Mouse (Mus musculus) telencephalon, adult 2 months (tissue): ENCODE measurements around the gene Igf2.

Experiments used
- DNase-seq: peaks from one replicate; pipeline ENCODE4 v3.0.0-alpha.2; 2011; ENCODE audit warnings: low read depth, low spot score

The Igf2 gene

DNA sequence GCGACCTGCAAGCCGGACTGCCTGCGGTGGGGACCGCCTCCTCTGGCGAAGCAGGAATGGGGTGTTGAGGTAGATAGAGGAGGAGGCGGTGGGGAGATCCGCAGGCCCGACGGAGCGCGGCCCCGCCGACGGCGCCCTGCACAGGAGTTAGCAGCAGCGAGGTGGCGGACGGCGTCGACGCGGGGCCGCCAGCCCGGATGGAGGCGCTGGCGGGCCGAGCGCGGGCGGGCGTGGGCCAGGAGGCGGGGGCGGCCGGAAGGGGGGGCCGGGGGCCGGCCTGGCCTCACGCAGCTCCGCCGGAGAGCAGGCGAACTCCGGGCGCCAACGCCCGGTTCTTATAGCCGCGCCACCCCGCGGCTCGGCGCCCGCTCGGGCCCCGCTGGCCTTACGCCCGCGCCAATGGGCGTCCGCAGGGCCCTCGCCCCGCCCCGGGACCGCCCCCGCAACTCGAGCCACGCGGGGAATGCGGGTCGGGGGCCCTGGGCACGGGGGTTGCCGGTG, 7.4 kb downstream of the Igf2 start:
- no peak for DNase-seq

DNA sequence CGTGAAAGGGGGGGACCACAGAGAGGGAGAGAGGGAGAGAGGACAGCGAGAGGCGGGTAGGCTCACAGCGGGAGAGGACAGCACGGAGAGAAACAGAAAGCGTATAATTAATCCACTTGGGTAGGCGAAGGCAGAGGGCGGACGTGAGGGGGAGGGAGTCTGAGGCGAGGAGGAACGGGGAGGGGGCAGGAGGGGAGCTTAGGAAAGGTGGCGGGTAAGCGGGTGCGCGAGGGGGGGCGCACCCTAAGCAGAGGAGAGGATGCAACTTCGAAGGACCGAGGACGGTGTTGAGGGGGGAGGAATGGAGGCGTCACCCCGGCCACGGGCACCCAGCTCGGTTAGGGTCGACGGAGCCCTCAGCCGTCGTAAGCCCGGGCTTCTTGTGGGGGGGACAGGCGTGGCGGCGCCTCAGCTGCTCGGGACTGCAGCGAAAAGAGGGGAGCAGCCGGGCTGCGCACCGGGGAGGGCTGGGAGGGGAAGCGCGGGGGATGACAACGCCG, 7.9 kb downstream of the Igf2 start:
- no peak for DNase-seq

DNA sequence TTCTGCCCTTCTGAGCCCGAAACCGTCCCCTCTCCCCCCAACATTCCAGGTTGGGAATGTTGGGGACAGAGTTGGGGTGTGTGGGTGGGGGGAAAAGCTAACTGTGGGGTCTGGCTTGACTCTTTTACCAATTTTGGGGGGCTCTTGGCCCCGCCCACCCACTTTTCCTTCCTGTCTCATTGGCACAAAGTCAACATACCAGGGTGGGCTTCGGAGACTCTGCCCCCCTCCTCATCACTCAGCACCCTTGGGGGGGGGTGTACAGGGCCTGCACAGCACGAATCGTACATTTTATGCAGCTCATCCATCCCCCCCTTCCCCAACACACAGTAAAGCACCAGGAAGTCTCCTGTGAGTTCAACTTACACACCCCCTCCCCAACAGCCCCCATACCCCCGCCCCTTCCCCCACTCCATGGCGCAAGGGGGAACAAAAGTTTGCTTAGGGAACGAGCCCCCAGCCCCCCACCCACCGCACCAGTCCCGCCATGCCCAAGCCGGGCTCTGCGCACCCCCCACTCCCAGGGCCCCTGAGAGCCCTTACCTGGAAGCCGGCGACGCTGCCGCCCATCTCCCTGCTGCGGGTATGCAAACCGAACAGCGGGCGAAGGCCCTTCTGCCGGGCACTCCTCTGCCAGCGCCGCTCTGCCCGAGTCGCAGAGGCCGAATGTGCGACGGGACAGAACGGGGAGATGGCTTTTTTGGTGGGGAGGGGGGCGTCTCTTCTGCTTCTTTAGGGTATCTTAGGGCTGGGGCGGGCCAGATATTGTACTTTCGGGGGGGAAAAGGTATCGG, 8.6 kb downstream of the Igf2 start:
- no peak for DNase-seq

DNA sequence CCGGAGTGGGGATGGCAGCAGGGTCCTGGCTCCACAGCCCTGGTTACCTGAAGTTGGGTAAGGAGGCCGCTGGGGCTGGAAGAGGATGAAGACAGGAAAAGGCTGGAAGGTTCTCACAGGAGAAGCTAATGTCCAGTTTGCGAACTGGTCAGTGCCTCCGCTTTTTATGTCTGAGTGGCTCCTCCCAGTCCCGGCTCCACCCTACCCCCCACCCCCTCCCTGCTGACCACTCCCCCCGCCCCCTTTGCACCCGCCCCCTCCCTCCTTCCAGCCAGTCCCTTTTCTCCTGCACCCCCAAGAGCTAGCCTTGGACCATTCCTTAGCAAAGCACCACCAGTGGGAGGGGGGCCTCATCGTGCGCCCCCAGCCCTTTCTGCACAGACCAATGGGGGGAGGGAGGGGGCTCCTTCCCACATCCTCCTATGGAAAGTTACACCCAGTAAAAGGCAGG, 9.2 kb downstream of the Igf2 start:
- no peak for DNase-seq

DNA sequence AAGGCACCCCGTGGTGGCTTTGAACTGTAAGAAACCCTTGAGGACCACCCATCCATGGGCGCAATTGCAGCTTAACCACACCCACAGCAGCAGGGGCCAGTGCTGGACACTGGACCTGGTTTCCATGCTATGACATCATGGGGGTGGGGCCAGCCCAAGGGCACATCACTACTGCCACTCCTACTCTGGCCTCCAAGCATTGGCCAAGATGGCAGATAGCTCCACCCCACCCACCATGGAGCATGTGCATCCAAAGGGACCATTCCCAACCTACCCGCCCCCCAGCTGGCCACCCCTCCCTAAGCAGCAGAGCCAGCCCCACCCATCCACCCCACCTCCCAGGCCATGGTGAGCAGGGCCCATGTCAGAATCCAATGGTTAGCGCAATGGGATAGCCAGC, 10.6 kb downstream of the Igf2 start:
- DNase-seq = no peak

DNA sequence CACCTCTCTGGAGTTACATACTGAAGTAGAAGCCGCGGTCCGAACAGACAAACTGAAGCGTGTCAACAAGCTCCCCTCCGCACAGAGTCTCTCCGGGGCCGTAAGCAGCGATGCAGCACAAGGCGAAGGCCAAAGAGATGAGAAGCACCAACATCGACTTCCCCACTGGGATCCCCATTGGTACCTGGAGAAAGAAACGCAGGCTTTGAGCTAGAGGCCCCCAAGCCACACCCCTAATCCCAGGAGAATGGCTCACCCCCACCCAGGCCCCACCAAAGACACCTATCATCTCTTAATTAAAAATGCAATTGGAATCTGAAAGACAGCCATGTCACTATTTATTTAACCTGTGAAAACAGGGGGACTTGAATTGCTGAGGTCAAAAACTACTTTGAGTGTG, 11.0 kb downstream of the Igf2 start:
- no peak for DNase-seq

DNA sequence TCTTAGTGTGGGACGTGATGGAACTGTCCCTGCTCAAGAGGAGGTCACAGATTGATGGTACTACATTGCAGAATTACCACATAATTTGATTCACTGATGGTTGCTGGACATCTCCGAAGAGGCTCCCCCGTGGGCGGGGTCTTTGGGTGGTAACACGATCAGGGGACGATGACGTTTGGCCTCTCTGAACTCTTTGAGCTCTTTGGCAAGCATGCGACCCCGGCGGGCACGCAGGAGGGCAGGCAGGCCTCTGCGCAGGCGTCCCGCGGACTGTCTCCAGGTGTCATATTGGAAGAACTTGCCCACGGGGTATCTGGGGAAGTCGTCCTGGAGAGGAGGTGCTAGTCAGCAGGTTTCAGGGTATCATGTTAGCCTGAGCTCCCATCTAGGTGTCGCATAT, 12.9 kb downstream of the Igf2 start:
- DNase-seq = no peak

DNA sequence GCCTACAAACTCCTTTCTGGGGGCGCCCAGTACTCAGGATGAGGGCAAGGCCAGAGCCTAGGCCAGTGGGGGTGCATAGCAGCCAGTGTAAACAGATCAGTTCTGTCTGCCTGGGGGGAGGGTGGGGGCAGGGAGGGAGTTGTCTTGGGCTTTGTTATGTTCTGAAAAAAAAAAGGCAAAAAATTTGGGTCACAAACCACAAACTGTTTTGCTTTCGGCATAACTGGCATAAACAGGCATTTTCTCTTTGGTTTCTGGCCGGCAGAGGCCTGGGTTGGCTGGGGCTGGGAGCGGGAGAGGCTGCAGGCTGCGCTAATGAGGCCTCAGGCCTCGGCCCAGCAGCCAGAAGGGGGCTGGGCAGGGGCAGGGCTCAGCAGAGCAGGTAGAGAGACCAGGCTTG, 19.9 kb downstream of the Igf2 start:
- no peak for DNase-seq

DNA sequence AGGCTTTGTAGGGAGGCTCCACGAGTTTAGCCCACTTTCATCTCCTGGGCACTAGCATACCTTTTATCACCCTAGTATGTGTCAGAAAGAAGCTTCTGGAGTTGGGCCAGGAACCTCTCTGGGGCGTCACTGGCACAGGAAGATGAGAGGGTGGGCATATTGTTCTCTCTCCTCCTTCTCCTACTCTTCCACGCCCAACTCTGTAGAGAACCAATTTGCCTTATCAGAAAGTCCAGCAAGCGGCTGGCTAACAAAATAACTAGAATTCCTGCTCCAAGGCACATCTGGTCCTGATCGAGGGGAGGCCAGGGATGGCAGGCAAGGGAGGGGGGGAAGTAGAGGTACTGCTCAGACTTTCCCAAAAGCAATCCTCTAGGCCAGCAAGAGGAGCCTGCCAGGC, 21.6 kb downstream of the Igf2 start:
- DNase-seq = no peak

DNA sequence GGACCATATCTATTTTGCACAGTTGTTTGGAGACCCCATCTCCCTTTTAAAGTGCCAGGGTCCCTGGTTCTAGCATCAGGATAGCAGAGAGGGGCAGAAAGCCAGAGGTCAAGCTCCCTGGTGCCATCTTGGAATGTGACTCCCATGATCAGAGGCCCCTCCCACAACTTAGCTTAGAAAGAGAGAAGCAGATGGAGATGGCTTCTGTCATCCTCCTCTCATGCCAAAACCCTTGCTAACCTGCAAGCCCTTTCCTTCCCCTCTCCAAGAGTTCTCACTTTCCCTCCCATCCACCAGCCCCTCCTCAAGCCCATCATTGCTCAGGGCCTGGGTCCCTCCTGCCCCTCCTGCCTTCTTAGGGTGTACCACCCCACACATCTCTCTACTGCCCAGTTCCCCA, 30.4 kb downstream of the Igf2 start:
- DNase-seq = no peak

DNA sequence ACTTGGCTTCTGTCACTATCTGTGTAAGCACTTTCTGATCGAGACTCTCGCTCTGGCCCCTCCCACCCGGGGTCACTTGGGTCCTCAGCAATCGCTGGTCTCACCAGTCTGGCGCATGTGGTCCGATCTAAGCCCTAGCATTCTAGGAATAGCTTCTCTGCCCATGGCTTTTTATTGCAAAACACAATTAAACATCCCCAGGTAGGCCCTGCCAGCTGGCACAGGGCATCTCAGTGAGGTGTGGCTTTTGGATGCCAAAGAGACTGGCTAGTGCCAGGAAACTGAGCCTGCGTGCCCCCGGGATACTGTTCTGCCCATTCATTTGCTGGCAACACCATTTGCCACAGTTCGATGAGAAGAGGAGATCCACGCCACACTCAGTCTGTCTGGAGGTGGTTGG, 35.9 kb downstream of the Igf2 start:
- DNase-seq = no peak

DNA sequence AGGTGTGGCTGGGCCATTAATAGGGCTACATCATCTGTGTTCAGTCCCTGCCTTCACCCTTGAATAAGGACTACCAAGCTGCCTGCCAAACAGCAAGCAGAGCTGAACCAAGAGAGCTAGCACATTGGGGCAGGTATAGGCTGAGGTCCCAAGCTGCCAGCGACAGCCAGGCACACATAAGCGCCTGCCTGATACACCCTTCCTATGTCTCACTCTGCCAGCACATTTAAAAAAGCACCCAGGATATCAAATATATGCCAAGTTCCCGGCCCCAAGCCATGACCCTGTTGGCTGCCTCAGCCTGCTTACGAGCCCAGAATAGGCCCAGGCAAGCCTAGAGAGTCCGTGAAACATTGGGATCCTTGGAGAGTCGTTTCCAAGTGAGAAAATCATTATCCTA, 36.8 kb downstream of the Igf2 start:
- no peak for DNase-seq

DNA sequence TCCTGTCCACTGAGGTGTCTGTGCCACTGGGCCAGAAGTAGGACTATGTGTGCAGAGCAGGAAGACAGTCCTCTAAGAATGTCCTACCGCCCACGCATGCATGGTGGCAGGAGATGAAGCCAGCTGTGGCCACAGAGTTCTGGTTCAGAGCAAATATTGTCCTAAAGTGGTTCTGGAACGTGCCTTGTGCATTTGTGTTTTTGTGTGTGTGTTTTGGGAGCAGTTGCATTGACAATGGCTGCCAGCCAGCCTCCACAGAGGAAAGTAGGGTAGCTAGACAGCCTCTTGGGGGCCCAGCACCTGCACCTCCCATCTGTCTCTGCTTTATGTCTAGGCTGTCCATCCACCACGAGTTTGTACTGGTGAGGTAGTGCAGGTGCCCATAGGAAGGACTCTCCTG, 44.4 kb downstream of the Igf2 start:
- DNase-seq = no peak

DNA sequence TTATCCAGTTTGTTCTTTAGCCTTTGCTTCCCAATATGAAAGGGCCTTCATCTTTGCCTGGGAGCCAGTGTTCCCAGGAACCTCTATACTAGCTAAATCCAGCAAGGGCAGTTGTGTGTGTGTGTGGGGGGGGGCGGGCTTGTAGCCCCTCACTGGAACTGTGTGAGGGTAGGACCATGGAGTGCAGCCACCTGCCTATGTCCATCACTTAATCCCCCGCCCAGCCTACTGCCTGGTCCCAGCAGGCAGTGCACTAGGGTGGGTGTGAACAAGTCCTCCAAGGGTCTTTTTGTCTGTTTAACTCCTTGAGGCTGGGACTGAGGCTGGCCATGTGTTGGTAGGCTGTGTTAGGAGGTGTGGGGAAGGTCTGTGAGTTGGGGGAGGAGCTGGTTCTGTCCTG, 53.5 kb downstream of the Igf2 start:
- DNase-seq = no peak

DNA sequence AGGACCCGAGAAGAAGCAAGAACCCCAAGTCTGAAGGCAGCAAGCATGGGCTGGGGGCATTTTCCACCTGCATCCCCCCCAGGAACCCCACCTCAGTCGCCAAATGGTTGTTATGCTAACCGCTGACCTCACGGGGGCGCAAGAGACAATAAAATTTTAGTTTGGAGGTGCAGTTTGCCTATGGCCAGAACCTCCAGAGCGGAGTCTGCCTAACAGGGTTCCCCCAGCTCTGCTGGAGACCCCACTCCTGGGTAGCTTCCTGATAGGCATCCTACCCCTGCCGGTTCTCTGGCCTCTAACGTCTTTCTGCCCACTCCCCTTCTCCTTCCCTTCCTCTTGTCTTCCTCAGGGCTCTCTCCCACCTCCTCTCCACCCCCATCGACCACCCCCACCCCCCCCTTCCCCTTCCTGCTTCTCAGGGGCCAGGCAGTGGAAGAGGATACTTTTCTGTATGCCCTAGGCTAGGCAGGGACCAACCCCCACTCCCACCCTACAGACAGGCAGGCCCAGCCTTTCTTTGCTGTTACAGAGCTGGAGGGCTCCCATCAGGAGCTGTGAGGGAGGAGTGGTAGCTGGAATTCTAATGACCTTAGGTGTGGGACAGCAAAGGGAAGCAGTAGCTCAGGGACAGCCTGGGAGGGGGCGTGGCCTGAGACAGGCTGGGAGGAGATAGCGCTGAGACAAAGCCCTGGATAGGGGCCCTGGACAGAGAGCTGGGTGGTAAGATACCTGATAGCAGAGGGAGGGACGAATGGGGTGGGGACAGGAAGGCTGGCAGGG, 55.8 kb downstream of the Igf2 start:
- DNase-seq = no peak

DNA sequence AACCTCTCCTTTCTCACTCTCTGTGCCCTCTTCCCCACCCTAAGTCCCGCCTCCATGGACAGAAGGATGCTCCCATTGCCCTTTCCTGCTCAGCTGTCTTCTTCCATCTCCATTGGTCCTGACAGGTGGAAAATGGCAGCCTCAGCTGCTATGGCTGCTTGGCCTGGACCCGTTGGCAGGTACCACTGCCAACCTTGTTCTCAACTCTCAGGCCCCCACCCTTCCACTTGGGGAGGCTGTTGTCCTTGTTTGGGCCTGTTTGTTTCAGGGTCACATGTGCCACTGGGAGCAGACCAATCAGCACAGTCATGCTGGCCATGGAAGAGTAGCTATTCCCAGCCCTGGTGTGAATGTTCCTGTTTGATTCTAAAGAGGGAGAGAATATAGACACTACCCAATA, 65.7 kb downstream of the Igf2 start:
- DNase-seq = no peak
